Mouse (Mus musculus): ENCODE results near the gene Gm15262. TPM values are rescaled to one million over a fixed set of nuclear protein-coding genes. Genes with fewer than 3 reads are reported as not detected.

The Gm15262 gene
- not detected in 2 replicates for polyA plus RNA-seq (2012; rRNA removed)

DNA sequence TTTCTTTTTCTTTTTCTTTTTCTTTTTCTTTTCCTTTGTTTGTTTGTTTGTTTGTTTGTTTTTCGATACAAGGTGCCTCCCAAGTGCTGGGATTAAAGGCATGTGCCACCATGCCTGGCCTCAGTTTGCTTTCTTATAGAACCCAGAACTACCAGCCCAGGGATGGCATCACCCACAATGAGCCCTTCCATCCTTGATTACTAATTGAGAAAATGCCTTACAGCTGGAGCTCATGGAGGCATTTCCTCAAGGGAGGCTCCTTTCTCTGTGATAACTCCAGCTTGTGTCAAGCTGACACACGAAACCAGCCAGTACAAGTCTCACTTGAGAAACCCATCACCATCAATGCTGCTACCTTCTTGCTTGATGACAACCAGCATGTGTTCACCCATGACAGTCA is at the start of gene Gm15262:
Gene Gm15262, plus strand, starts transcription at position 301 of the 400 bp plus-strand sequence.

Other genes with a start within 250 kb of the Gm15262 start
- gene Scml2, start 170.3 kb upstream of the Gm15262 start, polyA plus RNA-seq (2012; rRNA removed), result 0.28 and 0.41 TPM in 2 replicates

Measured in colon, adult 2 months (tissue).